Mouse (Mus musculus): ENCODE data around the gene Dhcr24. TPM values are rescaled to one million over a fixed set of nuclear protein-coding genes. Genes with fewer than 3 reads are reported as not detected.

Dhcr24 gene
- polyA plus RNA-seq (2016; fragmentation: Nextera tagmentation; extraction: Ambion mirVana): 6.4 and 9.8 TPM in 2 replicates

DNA sequence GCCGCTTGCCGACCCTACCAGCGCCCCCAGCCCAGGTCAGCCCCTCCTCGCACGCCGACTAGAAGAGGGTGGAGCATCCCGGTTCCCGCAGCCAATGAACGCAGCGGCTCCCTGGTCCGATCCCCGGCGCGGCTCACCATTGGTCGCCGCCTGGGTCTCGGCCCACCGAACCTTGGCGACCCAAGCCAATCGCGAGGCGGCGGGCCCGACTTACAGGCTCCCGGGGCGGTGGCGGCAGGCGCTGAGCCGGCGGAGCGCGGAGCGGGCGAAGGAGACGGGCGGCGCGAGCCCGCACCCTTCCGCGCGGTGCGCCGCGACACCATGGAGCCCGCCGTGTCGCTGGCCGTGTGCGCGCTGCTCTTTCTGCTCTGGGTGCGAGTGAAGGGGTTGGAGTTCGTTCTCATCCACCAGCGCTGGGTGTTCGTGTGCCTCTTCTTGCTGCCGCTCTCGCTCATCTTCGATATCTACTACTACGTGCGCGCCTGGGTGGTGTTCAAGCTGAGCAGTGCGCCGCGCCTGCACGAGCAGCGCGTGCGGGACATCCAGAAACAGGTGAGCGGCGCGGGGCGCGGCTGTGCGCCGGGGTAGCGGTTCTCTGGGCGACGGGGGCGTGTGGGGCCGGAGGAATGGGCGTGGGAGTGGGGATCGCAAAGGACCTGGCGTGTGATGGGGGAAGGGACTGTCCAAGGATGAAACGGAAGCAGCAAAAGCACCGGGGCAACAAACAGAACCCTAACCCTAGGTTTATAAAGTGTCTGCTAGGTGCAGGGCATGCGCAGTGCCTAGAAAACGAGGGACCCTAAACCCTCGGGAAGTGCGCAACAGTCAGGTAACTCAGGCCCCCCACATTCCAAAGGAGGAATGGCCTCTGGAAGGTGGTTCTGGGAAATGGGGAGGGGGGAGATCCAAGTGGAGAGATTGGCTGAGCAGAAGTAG is at the start of gene Dhcr24:
Gene Dhcr24, plus strand, starts transcription at position 193 of the 936 bp plus-strand sequence.
- no peaks in the 10 kb centered on the region for H3K27me3 ChIP-seq
- H3K4me2 ChIP-seq: peak within 1 kb of the TSS; percentile 95
- H3K9ac ChIP-seq: peak within 1 kb of the TSS; percentile 88
- peaks cover 40% of the 10 kb centered on the region for H3K4me1 ChIP-seq
- peak within 1 kb of the TSS; percentile 90 for H3K27ac ChIP-seq
- H3K36me3 ChIP-seq (replicated peaks): peaks cover 25% of the 10 kb centered on the region
- WGBS: under 1% methylated on average over 89 of the region's 89 CpGs
- peak within 1 kb of the TSS; percentile 89 for H3K4me3 ChIP-seq (replicated peaks)
- H3K9me3 ChIP-seq: no peaks in the 10 kb centered on the region
- peak; percentile 98 for ATAC-seq (ENCODE audit: low FRiP score)

GRCm38 (mm10) chr4:106514606-106515005 is 46.2 kb upstream of the Dhcr24 start:
- ATAC-seq (ENCODE audit: low FRiP score): no peak
- H3K27ac ChIP-seq: no peak overlapping the region
- H3K4me1 ChIP-seq: no peaks in the 10 kb centered on the region
- no peak overlapping the region for H3K4me3 ChIP-seq (replicated peaks)
- 83% methylated on average over 6 of the region's 6 CpGs for WGBS
- no peaks in the 10 kb centered on the region for H3K9me3 ChIP-seq
- no peak overlapping the region for H3K9ac ChIP-seq
- no peak overlapping the region for H3K4me2 ChIP-seq
- H3K36me3 ChIP-seq (replicated peaks): no peaks in the 10 kb centered on the region
- no peaks in the 10 kb centered on the region for H3K27me3 ChIP-seq

GRCm38 (mm10) chr4:106522547-106522946 is 38.3 kb upstream of the Dhcr24 start:
- Histone ChIP-seq H3K27me3 (no peaks in the 10 kb centered on the region), H3K9me3 (no peaks in the 10 kb centered on the region), H3K27ac (no peak overlapping the region), H3K36me3 (replicated peaks) (no peaks in the 10 kb centered on the region), H3K9ac (no peak overlapping the region), H3K4me3 (replicated peaks) (no peak overlapping the region), H3K4me1 (no peaks in the 10 kb centered on the region), H3K4me2 (no peak overlapping the region)
- 77% methylated on average over 3 of the region's 3 CpGs for WGBS
- ATAC-seq (ENCODE audit: low FRiP score): no peak

DNA sequence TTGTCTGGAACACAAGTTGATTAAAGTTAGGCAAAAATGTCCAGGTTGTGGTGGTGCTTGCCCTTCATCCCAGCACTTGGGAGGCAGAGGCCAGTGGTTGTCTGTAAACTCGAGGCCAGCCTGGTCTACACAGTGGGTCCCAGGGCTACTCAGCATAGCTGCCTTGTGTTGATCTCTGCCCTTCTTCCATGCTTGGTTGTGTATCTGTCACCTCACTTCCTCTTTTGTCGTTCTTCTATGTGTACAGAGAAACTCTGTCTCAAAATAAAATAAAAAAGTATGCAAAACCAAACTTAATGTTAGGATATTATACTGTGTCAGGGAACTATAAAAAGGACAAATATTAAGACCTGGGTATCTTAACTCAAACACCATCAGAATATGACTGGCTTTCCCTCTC is 36.7 kb upstream of the Dhcr24 start:
- no peak overlapping the region for H3K27ac ChIP-seq
- no peak overlapping the region for H3K4me2 ChIP-seq
- 70% methylated on average over 2 of the region's 2 CpGs for WGBS
- H3K4me1 ChIP-seq: 0 out of 2 replicates have a peak, but pooled peaks cover 4% of the 10 kb centered on the region
- H3K27me3 ChIP-seq: no peaks in the 10 kb centered on the region
- no peak overlapping the region for H3K9ac ChIP-seq
- H3K9me3 ChIP-seq: no peaks in the 10 kb centered on the region
- no peak for ATAC-seq (ENCODE audit: low FRiP score)
- H3K4me3 ChIP-seq (replicated peaks): no peak overlapping the region
- H3K36me3 ChIP-seq (replicated peaks): no peaks in the 10 kb centered on the region

GRCm38 (mm10) chr4:106525001-106525400 is 35.8 kb upstream of the Dhcr24 start:
- WGBS: 92% methylated on average over 2 of the region's 2 CpGs
- Histone ChIP-seq H3K36me3 (replicated peaks) (no peaks in the 10 kb centered on the region), H3K4me2 (no peak overlapping the region), H3K9ac (no peak overlapping the region), H3K4me1 (0 out of 2 replicates have a peak, but pooled peaks cover 9% of the 10 kb centered on the region), H3K27me3 (no peaks in the 10 kb centered on the region), H3K4me3 (replicated peaks) (no peak overlapping the region), H3K9me3 (no peaks in the 10 kb centered on the region), H3K27ac (no peak overlapping the region)
- ATAC-seq (ENCODE audit: low FRiP score): no peak

DNA sequence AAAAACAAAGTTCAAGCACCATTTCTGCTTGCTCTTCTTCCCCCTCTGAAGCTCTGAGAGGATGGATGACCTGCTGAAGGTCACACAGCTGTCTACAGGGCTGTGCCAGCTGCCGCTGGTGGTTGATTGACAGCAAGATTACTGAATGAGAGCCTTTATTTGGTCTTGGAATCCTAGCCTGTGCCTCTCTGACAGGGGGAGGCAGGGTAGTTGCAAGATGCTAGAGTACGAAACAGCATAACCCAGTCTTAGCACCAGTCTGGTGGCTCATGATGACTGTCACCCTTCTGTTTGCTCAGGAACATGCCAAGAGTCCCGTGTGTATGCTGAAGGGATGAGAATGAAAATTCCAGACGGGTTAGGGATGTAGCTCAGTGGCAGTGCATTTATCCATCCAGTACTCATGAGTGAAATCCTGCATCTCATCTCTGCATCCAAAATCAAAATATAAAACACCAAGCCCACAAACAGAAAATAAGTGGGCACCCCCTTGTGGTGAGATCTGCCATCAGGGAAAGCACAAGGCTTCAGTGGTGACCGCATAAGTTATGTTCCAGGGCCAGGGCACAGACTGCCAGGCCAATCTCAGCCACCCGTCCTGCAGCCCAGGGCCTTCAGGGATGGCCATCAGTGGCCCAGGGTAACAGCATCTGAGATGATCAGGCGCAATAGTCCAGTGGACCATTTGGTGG is 32.8 kb upstream of the Dhcr24 start:
- no peak overlapping the region for H3K9ac ChIP-seq
- 0 out of 2 replicates have a peak, but pooled peaks cover 9% of the 10 kb centered on the region for H3K4me1 ChIP-seq
- H3K4me3 ChIP-seq (replicated peaks): no peak overlapping the region
- no peak overlapping the region for H3K4me2 ChIP-seq
- H3K27ac ChIP-seq: no peak overlapping the region
- H3K27me3 ChIP-seq: peaks cover 4% of the 10 kb centered on the region; the same call in 1 of the 2 replicates
- ATAC-seq (ENCODE audit: low FRiP score): no peak
- WGBS: 74% methylated on average over 7 of the region's 7 CpGs
- no peaks in the 10 kb centered on the region for H3K36me3 ChIP-seq (replicated peaks)
- no peaks in the 10 kb centered on the region for H3K9me3 ChIP-seq

- Histone ChIP-seq H3K27me3 (peaks cover 4% of the 10 kb centered on the region; the same call in 1 of the 2 replicates), H3K9me3 (no peaks in the 10 kb centered on the region), H3K36me3 (replicated peaks) (no peaks in the 10 kb centered on the region), H3K4me3 (replicated peaks) (no peak overlapping the region), H3K27ac (no peak overlapping the region), H3K9ac (no peak overlapping the region), H3K4me2 (peak overlapping the region; percentile 30; the same call in 1 of the 2 replicates), H3K4me1 (0 out of 2 replicates have a peak, but pooled peaks cover 9% of the 10 kb centered on the region)
- WGBS: 19% methylated on average over 17 of the region's 17 CpGs
- ATAC-seq (ENCODE audit: low FRiP score): peak; percentile 89
Observed at GRCm38 (mm10) chr4:106529375-106530112, 31.3 kb upstream of the Dhcr24 start.

GRCm38 (mm10) chr4:106530113-106530482 is 30.7 kb upstream of the Dhcr24 start:
- Histone ChIP-seq H3K27ac (no peak overlapping the region), H3K36me3 (replicated peaks) (no peaks in the 10 kb centered on the region), H3K9me3 (no peaks in the 10 kb centered on the region), H3K4me3 (replicated peaks) (no peak overlapping the region), H3K4me2 (no peak overlapping the region), H3K4me1 (0 out of 2 replicates have a peak, but pooled peaks cover 9% of the 10 kb centered on the region), H3K27me3 (peaks cover 4% of the 10 kb centered on the region; the same call in 1 of the 2 replicates), H3K9ac (no peak overlapping the region)
- ATAC-seq (ENCODE audit: low FRiP score): peak; percentile 63
- 68% methylated on average over 9 of the region's 9 CpGs for WGBS

GRCm38 (mm10) chr4:106533421-106534080 is 27.3 kb upstream of the Dhcr24 start:
- Histone ChIP-seq H3K4me2 (no peak overlapping the region), H3K27me3 (peaks cover 4% of the 10 kb centered on the region; the same call in 1 of the 2 replicates), H3K9ac (no peak overlapping the region), H3K9me3 (no peaks in the 10 kb centered on the region), H3K4me3 (replicated peaks) (no peak overlapping the region), H3K27ac (no peak overlapping the region), H3K36me3 (replicated peaks) (no peaks in the 10 kb centered on the region), H3K4me1 (0 out of 2 replicates have a peak, but pooled peaks cover 5% of the 10 kb centered on the region)
- WGBS: 71% methylated on average over 7 of the region's 7 CpGs
- ATAC-seq (ENCODE audit: low FRiP score): no peak

DNA sequence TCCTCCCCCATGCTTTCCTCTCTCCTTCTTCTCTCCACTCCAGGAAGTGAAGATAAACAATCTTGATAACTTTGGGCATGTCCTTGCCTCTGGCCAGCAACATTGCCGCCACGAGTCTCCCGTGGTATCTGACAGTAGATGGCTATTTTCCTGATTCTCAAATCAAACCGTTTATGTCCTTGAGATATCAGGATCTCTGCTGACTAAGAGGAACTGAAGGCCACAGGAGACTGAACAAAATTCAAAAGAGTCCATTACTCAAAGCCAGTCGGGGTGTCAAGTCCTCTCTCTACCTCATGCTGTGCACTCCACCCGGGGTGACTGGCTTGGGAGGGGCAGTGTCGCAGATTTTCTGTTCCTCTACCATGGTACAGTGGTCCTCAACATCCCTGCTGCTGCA is 26.6 kb upstream of the Dhcr24 start:
- Histone ChIP-seq H3K36me3 (replicated peaks) (no peaks in the 10 kb centered on the region), H3K27ac (no peak overlapping the region), H3K4me2 (no peak overlapping the region), H3K4me3 (replicated peaks) (no peak overlapping the region), H3K9ac (no peak overlapping the region), H3K27me3 (peaks cover 4% of the 10 kb centered on the region; the same call in 1 of the 2 replicates), H3K9me3 (no peaks in the 10 kb centered on the region), H3K4me1 (0 out of 2 replicates have a peak, but pooled peaks cover 4% of the 10 kb centered on the region)
- 79% methylated on average over 7 of the region's 7 CpGs for WGBS
- ATAC-seq (ENCODE audit: low FRiP score): no peak

DNA sequence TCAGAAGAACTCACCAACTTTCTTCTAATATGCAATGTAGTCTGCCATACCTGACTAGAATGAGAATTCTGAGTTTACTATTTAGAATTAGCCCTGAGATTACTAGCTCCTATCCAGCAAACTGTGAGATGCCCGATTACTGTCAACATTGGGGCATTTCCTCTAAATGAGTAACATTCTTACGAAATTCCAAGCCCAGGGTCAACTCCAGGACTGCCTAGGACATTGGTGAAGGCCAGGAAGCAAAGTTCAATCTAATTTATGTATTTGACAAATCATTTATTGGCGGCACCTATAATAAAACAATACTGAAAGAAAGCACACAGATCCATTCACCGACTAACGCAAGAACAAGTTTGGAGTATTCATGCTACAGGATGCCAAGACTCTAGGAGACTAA is 21.1 kb upstream of the Dhcr24 start:
- Histone ChIP-seq H3K4me1 (no peaks in the 10 kb centered on the region), H3K4me3 (replicated peaks) (no peak overlapping the region), H3K9ac (no peak overlapping the region), H3K36me3 (replicated peaks) (no peaks in the 10 kb centered on the region), H3K4me2 (no peak overlapping the region), H3K27me3 (no peaks in the 10 kb centered on the region), H3K27ac (no peak overlapping the region), H3K9me3 (no peaks in the 10 kb centered on the region)
- WGBS: 88% methylated on average over 5 of the region's 5 CpGs
- ATAC-seq (ENCODE audit: low FRiP score): no peak
